ENCODE assay signal across 21 mouse cellular contexts in genomic region chr14:72738776-72739175, GRCm38 (mm10). TPM values are rescaled to one million over a fixed set of nuclear protein-coding genes. Genes with fewer than 3 reads are reported as not detected.
DNase-seq lines count a peak whose midpoint lies in the region; ATAC-seq and TF ChIP-seq lines count a peak whose summit lies in the region.
"Had no signal": no experiment of that assay in that cellular context is flagged by ENCODE, and none has a peak within 500 bp of the region (broad histone marks: within the 10 kb centered on the region; RNA-seq: fewer than 3 reads in every experiment).

No protein-coding gene starts in this region.

- H3K4me1 ChIP-seq in kidney, adult 2 months (ENCODE audit: control insufficient read depth, insufficient read depth, low read length): no peaks in the 10 kb centered on the region
- H3K4me1 ChIP-seq in kidney, embryonic 16.5 days (ENCODE audit: insufficient read depth, low read length): peaks cover 5% of the 10 kb centered on the region; the same call in 1 of the 2 replicates
- H3K4me1 ChIP-seq: forebrain, embryonic 12.5 days; heart, embryonic 15.5 days; hindbrain, embryonic 13.5 days had no signal

- WGBS in kidney, adult 2 months: 87% methylated on average over 4 of the region's 4 CpGs
- 76% methylated on average over 4 of the region's 4 CpGs for WGBS in kidney, embryonic 16.5 days

- no peaks in the 10 kb centered on the region for H3K36me3 ChIP-seq in kidney, adult 2 months (ENCODE audit: control insufficient read depth, insufficient read depth, low read length)
- no peaks in the 10 kb centered on the region for H3K36me3 ChIP-seq in kidney, embryonic 16.5 days (ENCODE audit: insufficient read depth, low read length)
- H3K36me3 ChIP-seq: embryonic facial prominence, embryonic 13.5 days; forebrain, embryonic 12.5 days; heart, embryonic 15.5 days; hindbrain, embryonic 13.5 days had no signal

- no peak overlapping the region for H3K27ac ChIP-seq in kidney, adult 2 months (ENCODE audit: insufficient read depth, low read depth, low read length)
- no peak overlapping the region; the same call in 1 of the 2 replicates for H3K27ac ChIP-seq in kidney, embryonic 16.5 days (ENCODE audit: low read length)
- H3K27ac ChIP-seq: embryonic facial prominence, embryonic 13.5 days; forebrain, embryonic 12.5 days; heart, adult 2 months; heart, embryonic 15.5 days; hindbrain, embryonic 13.5 days; hindbrain, postnatal 0 days had no signal

- no peak overlapping the region for H3K9ac ChIP-seq in kidney, embryonic 16.5 days (replicated peaks; ENCODE audit: low read length)
- H3K9ac ChIP-seq: embryonic facial prominence, embryonic 13.5 days; forebrain, embryonic 12.5 days; heart, embryonic 15.5 days; hindbrain, embryonic 13.5 days had no signal

- no peak overlapping the region for H3K4me2 ChIP-seq in kidney, embryonic 16.5 days (replicated peaks; ENCODE audit: low read depth, low read length)
- H3K4me2 ChIP-seq: embryonic facial prominence, embryonic 13.5 days; forebrain, embryonic 12.5 days; heart, embryonic 11.5 days; heart, embryonic 15.5 days; hindbrain, embryonic 13.5 days had no signal

- DNase-seq in adrenal gland, adult 2 months: peak; percentile 20
- DNase-seq in adrenal gland, postnatal 4 days (ENCODE audit: low spot score in 2 of 2): no peak
- peak; percentile 23 for DNase-seq in kidney, adult 2 months
- no peak for DNase-seq in kidney, adult 8-10 months
- peak; percentile 4 to 16 for DNase-seq in kidney, postnatal 4 days
- no peak for DNase-seq in spleen, postnatal 4 days (ENCODE audit: low spot score in 2 of 2)
- DNase-seq: cerebellum, adult 18-20 months; cerebellum, adult 9-11 months; cerebellum, postnatal 36 days; gastrocnemius, postnatal 10 days; heart, adult 2 months; heart, postnatal 14 days had no signal

- no peak overlapping the region for H3K4me3 ChIP-seq in kidney, adult 2 months (ENCODE audit: insufficient read depth, low read depth, low read length)
- H3K4me3 ChIP-seq in kidney, embryonic 16.5 days (ENCODE audit: low read length): no peak overlapping the region
- H3K4me3 ChIP-seq: embryonic facial prominence, embryonic 13.5 days; forebrain, embryonic 12.5 days; heart, adult 2 months; heart, embryonic 15.5 days; hindbrain, embryonic 13.5 days had no signal

- TF ChIP-seq POLR2A in kidney, adult 2 months (IDR thresholded peaks at IDR 0.05; ENCODE audit: low read depth, low read length): no peak

- no peaks in the 10 kb centered on the region for H3K9me3 ChIP-seq in kidney, embryonic 16.5 days (ENCODE audit: low read length)
- H3K9me3 ChIP-seq: embryonic facial prominence, embryonic 13.5 days; forebrain, embryonic 12.5 days; heart, embryonic 15.5 days; hindbrain, embryonic 13.5 days had no signal

- TF ChIP-seq CTCF in kidney, adult 2 months (conservative IDR thresholded peaks at IDR 0.05; ENCODE audit: insufficient read depth, insufficient read length, low read depth, low read length): no peak

- no peak for ATAC-seq in kidney, embryonic 16.5 days (ENCODE audit: low FRiP score, low TSS enrichment)
- ATAC-seq: forebrain, embryonic 16.5 days; hindbrain, postnatal 0 days had no signal

- no peaks in the 10 kb centered on the region for H3K27me3 ChIP-seq in kidney, adult 2 months (replicated peaks; ENCODE audit: control insufficient read depth, insufficient read depth, low read length)
- no peaks in the 10 kb centered on the region for H3K27me3 ChIP-seq in kidney, embryonic 16.5 days (ENCODE audit: insufficient read depth, low read length)
- H3K27me3 ChIP-seq: CH12.LX; embryonic facial prominence, embryonic 13.5 days; forebrain, embryonic 12.5 days; heart, embryonic 15.5 days; hindbrain, embryonic 13.5 days had no signal

RNA-seq across cellular contexts. Expression of gene Fndc3a, which starts 29.0 kb away (rescaled TPM):
- 10 to 100 TPM; 57.4 to 74.8 TPM for total RNA-seq in adrenal gland, adult 2 months (2021)
- polyA plus RNA-seq in adrenal gland, adult 2 months (2012; rRNA removed): 19.9 and 48.9 TPM in 2 replicates
- total RNA-seq in adrenal gland, postnatal 4 days (2021): 10 to 100 TPM; 55.7 to 61.7 TPM
- polyA plus RNA-seq in kidney, adult 2 months (2012; rRNA removed): 43.8 and 48.5 TPM in 2 replicates
- polyA plus RNA-seq in kidney, embryonic 16.5 days (2015; fragmentation: Nextera tagmentation; extraction: Ambion mirVana): 47.6 and 51.3 TPM in 2 replicates

Comparison
In these comparisons a context has a peak if more than half of its experiments do, and no peak if none do; other contexts are left out.
1. DNase-seq: peak in adrenal gland, adult 2 months (single experiment), kidney, adult 2 months (single experiment) and kidney, postnatal 4 days (2 of 2); none in adrenal gland, postnatal 4 days (0 of 2), kidney, adult 8-10 months (0 of 2) and spleen, postnatal 4 days (0 of 2).